Mouse (Mus musculus) bone marrow macrophage, adult 2 months (primary cell): ENCODE results near the gene Gm26661.

Experiments
- CTCF ChIP-seq: IDR thresholded peaks from 2 replicates; pipeline ENCODE4 v1.5.1; 2012; ENCODE audit warnings: low read depth, mild to moderate bottlenecking, low read length, moderate library complexity
- POLR2A ChIP-seq: IDR thresholded peaks from 2 replicates; pipeline ENCODE4 v1.6.1; 2012; ENCODE audit warnings: mild to moderate bottlenecking, low read depth, low read length, borderline replicate concordance

DNA sequence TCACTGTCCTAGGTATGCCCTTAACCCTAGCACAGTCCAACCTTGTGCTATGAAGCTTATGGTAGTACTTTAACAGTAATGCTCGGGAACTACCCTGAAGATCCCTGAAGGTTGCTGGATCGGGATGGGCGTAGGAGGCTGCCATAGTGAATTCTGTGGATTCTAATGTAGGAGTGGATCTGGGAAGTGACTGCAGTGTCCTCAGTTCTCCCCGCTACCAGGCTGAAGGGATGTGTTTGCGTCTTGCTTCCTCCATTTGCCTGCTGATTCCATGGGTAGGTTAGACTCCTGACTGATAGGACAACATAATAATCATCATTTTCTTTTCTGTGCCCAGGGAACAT lies 41.0 kb downstream of the Gm26661 start:
- TF ChIP-seq CTCF: no peak
- no peak for TF ChIP-seq POLR2A
